ENCODE assay signal across 8 mouse cellular contexts in the genomic region with DNA sequence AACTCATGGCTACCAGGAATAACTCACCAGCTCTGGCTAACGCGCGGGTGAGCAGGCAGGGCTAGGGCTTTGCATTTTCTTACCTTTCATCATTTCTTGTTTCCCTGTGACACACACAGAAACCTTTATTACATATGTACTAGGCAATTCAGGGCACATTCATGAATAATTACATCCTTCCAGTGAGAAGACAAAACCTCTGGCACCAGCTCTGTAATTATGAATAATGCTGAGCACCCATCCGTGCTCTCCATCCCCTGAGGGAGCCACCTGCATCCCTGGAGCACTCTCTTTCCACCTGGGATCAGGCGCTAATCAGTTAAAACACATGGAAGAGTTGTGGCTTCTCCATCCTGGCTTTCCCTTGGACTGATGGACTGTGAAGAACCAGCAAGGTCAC. TPM values are rescaled to one million over a fixed set of nuclear protein-coding genes. Genes with fewer than 3 reads are reported as not detected.
DNase-seq lines count a peak whose midpoint lies in the region; ATAC-seq and TF ChIP-seq lines count a peak whose summit lies in the region.

A gene (plus strand): TSS at position 301 of the 400 bp plus-strand sequence.

- no peak for DNase-seq in kidney, postnatal 0 days (ENCODE audit: low spot score)
- no peak for DNase-seq in kidney, adult 9 months
- DNase-seq in adrenal gland, postnatal 14 days: no peak
- no peak for DNase-seq in embryo, embryonic 11 days
- DNase-seq in gastrocnemius, adult 18-20 months (ENCODE audit: low spot score): no peak
- DNase-seq in urinary bladder, postnatal 36 days (ENCODE audit: low spot score in 2 of 2): no peak

- TF ChIP-seq CTCF in kidney, postnatal 0 days (IDR thresholded peaks at IDR 0.05; ENCODE audit: low read depth): no peak

- no peak within 1 kb of the TSS for H3K9ac ChIP-seq in kidney, postnatal 0 days (ENCODE audit: low read depth, low read length)
- no peak within 1 kb of the TSS for H3K9ac ChIP-seq in limb, embryonic 15.5 days

- H3K4me3 ChIP-seq in kidney, postnatal 0 days (replicated peaks; ENCODE audit: low read depth, low read length): no peak within 1 kb of the TSS
- H3K4me3 ChIP-seq in limb, embryonic 15.5 days: no peak within 1 kb of the TSS

- H3K27ac ChIP-seq in kidney, postnatal 0 days: no peak within 1 kb of the TSS
- H3K27ac ChIP-seq in limb, embryonic 15.5 days: no peak within 1 kb of the TSS

- no peak for ATAC-seq in kidney, postnatal 0 days (replicated peaks; ENCODE audit: low FRiP score, low read depth)
- ATAC-seq in hematopoietic stem cell, adult 5-6 weeks (replicated peaks in 1 of 2; ENCODE audit: insufficient read depth in 1 of 2, low FRiP score in 2 of 2, low TSS enrichment in 1 of 2, low read depth in 1 of 2, poor library complexity in 2 of 2, severe bottlenecking in 2 of 2): no peak
- ATAC-seq in limb, embryonic 15.5 days (ENCODE audit: insufficient number of reproducible peaks, low FRiP score, low TSS enrichment, low read depth): no peak

- no peaks in the 10 kb centered on the region; the same call in 1 of the 2 replicates for H3K4me1 ChIP-seq in kidney, postnatal 0 days (replicated peaks; ENCODE audit: insufficient read depth, low read length)
- peaks cover 17% of the 10 kb centered on the region for H3K4me1 ChIP-seq in limb, embryonic 15.5 days

- no peak within 1 kb of the TSS for H3K4me2 ChIP-seq in kidney, postnatal 0 days (ENCODE audit: low read length)
- H3K4me2 ChIP-seq in limb, embryonic 15.5 days: no peak within 1 kb of the TSS

- peaks cover 34% of the 10 kb centered on the region for H3K36me3 ChIP-seq in kidney, postnatal 0 days (ENCODE audit: insufficient read depth, low read length)
- peaks cover 37% of the 10 kb centered on the region for H3K36me3 ChIP-seq in limb, embryonic 15.5 days

- H3K9me3 ChIP-seq in kidney, postnatal 0 days (replicated peaks; ENCODE audit: low read length): no peaks in the 10 kb centered on the region
- H3K9me3 ChIP-seq in limb, embryonic 15.5 days: no peaks in the 10 kb centered on the region

- WGBS in kidney, postnatal 0 days: 85% methylated on average over 5 of the region's 5 CpGs
- WGBS in limb, embryonic 15.5 days: 83% methylated on average over 5 of the region's 5 CpGs

- no peaks in the 10 kb centered on the region for H3K27me3 ChIP-seq in kidney, postnatal 0 days (ENCODE audit: insufficient read depth, low read length)
- no peaks in the 10 kb centered on the region for H3K27me3 ChIP-seq in limb, embryonic 15.5 days

RNA-seq across cellular contexts. Expression of the gene that starts here (rescaled TPM):
- polyA plus RNA-seq in kidney, postnatal 0 days (2015; fragmentation: Nextera tagmentation; extraction: Ambion mirVana): 41.7 and 42.0 TPM in 2 replicates
- 15.5 TPM in 2 replicates for total RNA-seq in adrenal gland, postnatal 14 days (2021)
- total RNA-seq in hematopoietic stem cell, adult 5-6 weeks (2017): 46.6 and 55.8 TPM in 2 replicates
- 30.3 and 31.4 TPM in 2 replicates for polyA plus RNA-seq in limb, embryonic 15.5 days (2015; fragmentation: Nextera tagmentation; extraction: Ambion mirVana)
- total RNA-seq in gastrocnemius, adult 18-20 months (2021): 1 to 10 TPM; 1.3 to 1.7 TPM
